Mouse (Mus musculus) heart, postnatal 0 days (tissue): ENCODE results near the gene Tbx4. TPM values are rescaled to one million over a fixed set of nuclear protein-coding genes. Genes with fewer than 3 reads are reported as not detected.

Experiments used
- ATAC-seq: fragments of 200-750 bp; cut with Nextera tagmentation; 2 replicates; pipeline ENCODE4 v1.8.0; 2017; ENCODE audit warnings: low read depth, moderate number of reproducible peaks, moderate library complexity; ENCODE audit not compliant: insufficient read depth
- DNase-seq: peaks from one replicate; pipeline ENCODE4 v3.0.0-alpha.2; 2016; ENCODE audit warnings: low spot score
- H3K27ac ChIP-seq: fragments of 300-500 bp; sonication (generic); 2 replicates; pipeline ENCODE4 v1.5.1; 2014; ENCODE audit warnings: low read depth, mild to moderate bottlenecking
- H3K27me3 ChIP-seq: fragments of 300-500 bp; sonication (generic); 2 replicates; pipeline ENCODE4 v1.6.1; 2014; ENCODE audit warnings: low read length, mixed read lengths; ENCODE audit not compliant: control insufficient read depth, insufficient read depth
- H3K36me3 ChIP-seq: fragments of 300-500 bp; sonication (generic); replicated peaks from 2 replicates; pipeline ENCODE4 v1.6.1; 2014; ENCODE audit warnings: low read length, mixed read lengths; ENCODE audit not compliant: control insufficient read depth, insufficient read depth
- H3K4me1 ChIP-seq: fragments of 300-500 bp; sonication (generic); 2 replicates; pipeline ENCODE4 v1.6.1; 2014; ENCODE audit warnings: antibody characterized with exemption; ENCODE audit not compliant: control insufficient read depth, insufficient read depth
- H3K4me2 ChIP-seq: fragments of 300-500 bp; sonication (generic); 2 replicates; pipeline ENCODE4 v1.6.1; 2014; ENCODE audit warnings: low read depth, mild to moderate bottlenecking, low read length, moderate library complexity
- H3K4me3 ChIP-seq: fragments of 300-500 bp; sonication (generic); 2 replicates; pipeline ENCODE4 v1.5.1; 2014; ENCODE audit warnings: low read depth, low read length
- H3K9ac ChIP-seq: fragments of 300-500 bp; sonication (generic); replicated peaks from 2 replicates; pipeline ENCODE4 v1.6.1; 2014; ENCODE audit warnings: low read depth, low read length, mixed read lengths
- H3K9me3 ChIP-seq: fragments of 300-500 bp; sonication (generic); replicated peaks from 2 replicates; pipeline ENCODE4 v1.6.1; 2016; ENCODE audit warnings: low read length; ENCODE audit not compliant: control insufficient read depth
- CTCF ChIP-seq: IDR thresholded peaks from 2 replicates; pipeline ENCODE4 v1.5.1; 2016; ENCODE audit warnings: antibody characterized with exemption, control low read depth, low read depth
- EP300 ChIP-seq: IDR thresholded peaks from 2 replicates; pipeline ENCODE4 v1.6.1; 2016; ENCODE audit warnings: antibody characterized with exemption, low read depth
- WGBS: fragments of 180-500 bp; shearing (Covaris S2); extraction: QIAGEN DNeasy Blood & Tissue Kit; methylation state at CpG from one replicate; pipeline ENCODE4 v1.1.7; 2014; 5-methylcytosine and 5-hydroxymethylcytosine counted together
- polyA plus RNA-seq: library from polyadenylated mRNA; unstranded; fragments of >200 nt; fragmentation: Nextera tagmentation; extraction: Ambion mirVana; gene quantifications from 2 replicates; pipeline ENCODE4 v1.2.1, GENCODE M21; 2015
- total RNA-seq: library from RNA; depleted of rRNA; stranded (reverse); fragments of >200 nt; gene quantifications from 2 replicates; pipeline ENCODE4 v1.2.3, GENCODE M21; 2014; ENCODE audit warnings: low replicate concordance

The Tbx4 gene
- total and polyA plus RNA-seq, 2 experiments from 2014 or later, result 0.05 TPM; not detected in 1

- H3K9ac ChIP-seq, result no peak overlapping the region
- no peak overlapping the region for H3K27ac ChIP-seq
- 7% methylated on average over 13 of the region's 13 CpGs for WGBS
These were observed 4.3 kb downstream of the Tbx4 start for GRCm38 (mm10) chr11:85890563-85890845.

GRCm38 (mm10) chr11:85891010-85891691, 4.9 kb downstream of the Tbx4 start:
- Histone ChIP-seq H3K4me2 (no peak overlapping the region), H3K9ac (no peak overlapping the region)
- TF ChIP-seq CTCF (no peak), EP300 (no peak)

More at GRCm38 (mm10) chr11:85890563-85890845, 4.3 kb downstream of the Tbx4 start:
- Histone ChIP-seq H3K27me3 (peaks cover 99% of the 10 kb centered on the region), H3K9me3 (no peaks in the 10 kb centered on the region), H3K36me3 (no peaks in the 10 kb centered on the region), H3K4me1 (0 out of 2 replicates have a peak, but pooled peaks cover 9% of the 10 kb centered on the region), H3K4me2 (no peak overlapping the region), H3K4me3 (no peak overlapping the region)
- no peak for ATAC-seq
- TF ChIP-seq CTCF (no peak), EP300 (no peak)
- no peak for DNase-seq

GRCm38 (mm10) chr11:85891692-85892040, 5.4 kb downstream of the Tbx4 start:
- no peak for TF ChIP-seq CTCF
- no peak for TF ChIP-seq EP300
- Histone ChIP-seq H3K36me3 (no peaks in the 10 kb centered on the region), H3K27ac (no peak overlapping the region), H3K27me3 (peaks cover 99% of the 10 kb centered on the region), H3K4me1 (0 out of 2 replicates have a peak, but pooled peaks cover 9% of the 10 kb centered on the region), H3K4me3 (no peak overlapping the region), H3K9me3 (no peaks in the 10 kb centered on the region), H3K9ac (no peak overlapping the region), H3K4me2 (no peak overlapping the region)
- no peak for ATAC-seq
- 9% methylated on average over 2 of the region's 2 CpGs for WGBS
- DNase-seq, result no peak

More at GRCm38 (mm10) chr11:85891010-85891691, 4.9 kb downstream of the Tbx4 start:
- H3K4me3 ChIP-seq, result no peak overlapping the region
- no peak overlapping the region for H3K27ac ChIP-seq
- H3K27me3 ChIP-seq, result peaks cover 99% of the 10 kb centered on the region
- H3K4me1 ChIP-seq, result 0 out of 2 replicates have a peak, but pooled peaks cover 9% of the 10 kb centered on the region
- H3K9me3 ChIP-seq, result no peaks in the 10 kb centered on the region
- H3K36me3 ChIP-seq, result no peaks in the 10 kb centered on the region
- no peak for ATAC-seq
- no peak for DNase-seq
- 7% methylated on average over 13 of the region's 13 CpGs for WGBS

GRCm38 (mm10) chr11:85892771-85893170, 6.5 kb downstream of the Tbx4 start:
- Histone ChIP-seq H3K4me2 (no peak overlapping the region), H3K27ac (no peak overlapping the region), H3K36me3 (no peaks in the 10 kb centered on the region), H3K4me1 (0 out of 2 replicates have a peak, but pooled peaks cover 9% of the 10 kb centered on the region), H3K9ac (no peak overlapping the region), H3K4me3 (no peak overlapping the region), H3K9me3 (no peaks in the 10 kb centered on the region), H3K27me3 (peaks cover 100% of the 10 kb centered on the region)
- ATAC-seq (no peak), DNase-seq (no peak)
- 9% methylated on average over 6 of the region's 6 CpGs for WGBS
- TF ChIP-seq EP300 (no peak), CTCF (no peak)

GRCm38 (mm10) chr11:85893400-85894135, 7.3 kb downstream of the Tbx4 start:
- Histone ChIP-seq H3K9me3 (no peaks in the 10 kb centered on the region), H3K27ac (no peak overlapping the region), H3K4me3 (no peak overlapping the region), H3K36me3 (no peaks in the 10 kb centered on the region), H3K4me1 (0 out of 2 replicates have a peak, but pooled peaks cover 9% of the 10 kb centered on the region), H3K9ac (no peak overlapping the region), H3K4me2 (no peak overlapping the region), H3K27me3 (peaks cover 100% of the 10 kb centered on the region)
- 6% methylated on average over 13 of the region's 13 CpGs for WGBS
- ATAC-seq (no peak), DNase-seq (no peak)
- TF ChIP-seq CTCF, result no peak
- TF ChIP-seq EP300, result no peak
